Mouse (Mus musculus): ENCODE data around the gene Neo1.

Neo1 gene

GRCm38 (mm10) chr9:59036159-59036731 is at the start of gene Neo1:
Neo1 (minus strand) TSS chr9:59036441.
- peak; percentile 91 for ATAC-seq (ENCODE audit: low TSS enrichment)

- no peak for ATAC-seq (ENCODE audit: low TSS enrichment)
Observed at GRCm38 (mm10) chr9:59075632-59076031, 39.4 kb upstream of the Neo1 start.

- no peak for ATAC-seq (ENCODE audit: low TSS enrichment)
Observed at GRCm38 (mm10) chr9:59073887-59074286, 37.6 kb upstream of the Neo1 start.

GRCm38 (mm10) chr9:59072076-59072777 is 36.0 kb upstream of the Neo1 start:
- ATAC-seq (ENCODE audit: low TSS enrichment) = no peak

- no peak; the same call in 1 of the 2 replicates for ATAC-seq (ENCODE audit: low TSS enrichment)
Observed at GRCm38 (mm10) chr9:59071220-59071977, 35.2 kb upstream of the Neo1 start.

GRCm38 (mm10) chr9:59070216-59070615 is 34.0 kb upstream of the Neo1 start:
- no peak for ATAC-seq (ENCODE audit: low TSS enrichment)

- no peak for ATAC-seq (ENCODE audit: low TSS enrichment)
Observed at GRCm38 (mm10) chr9:59065616-59066301, 29.5 kb upstream of the Neo1 start.

GRCm38 (mm10) chr9:59062409-59062808 is 26.2 kb upstream of the Neo1 start:
- ATAC-seq (ENCODE audit: low TSS enrichment) = no peak

GRCm38 (mm10) chr9:59060026-59060605 is 23.9 kb upstream of the Neo1 start:
- no peak for ATAC-seq (ENCODE audit: low TSS enrichment)

- ATAC-seq (ENCODE audit: low TSS enrichment) = no peak
Observed at GRCm38 (mm10) chr9:59059158-59059557, 22.9 kb upstream of the Neo1 start.

GRCm38 (mm10) chr9:59058060-59058459 is 21.8 kb upstream of the Neo1 start:
- no peak for ATAC-seq (ENCODE audit: low TSS enrichment)

GRCm38 (mm10) chr9:59056281-59056680 is 20.0 kb upstream of the Neo1 start:
- ATAC-seq (ENCODE audit: low TSS enrichment) = no peak

GRCm38 (mm10) chr9:59041805-59042204 is 5.6 kb upstream of the Neo1 start:
- no peak for ATAC-seq (ENCODE audit: low TSS enrichment)

- peak; percentile 27; the same call in 1 of the 2 replicates for ATAC-seq (ENCODE audit: low TSS enrichment)
Observed at GRCm38 (mm10) chr9:59036732-59037341, 596 bp upstream of the Neo1 start.

GRCm38 (mm10) chr9:59035342-59036158 is 691 bp downstream of the Neo1 start:
- ATAC-seq (ENCODE audit: low TSS enrichment) = no peak; the same call in 1 of the 2 replicates

GRCm38 (mm10) chr9:59034836-59035235 is 1.4 kb downstream of the Neo1 start:
- no peak for ATAC-seq (ENCODE audit: low TSS enrichment)

GRCm38 (mm10) chr9:59033492-59033891 is 2.7 kb downstream of the Neo1 start:
- ATAC-seq (ENCODE audit: low TSS enrichment) = no peak

GRCm38 (mm10) chr9:59024245-59024844 is 11.9 kb downstream of the Neo1 start:
- no peak for ATAC-seq (ENCODE audit: low TSS enrichment)

GRCm38 (mm10) chr9:59016060-59016719 is 20.1 kb downstream of the Neo1 start:
- no peak for ATAC-seq (ENCODE audit: low TSS enrichment)
